Mouse (Mus musculus) heart, adult 11 months (tissue): ENCODE data around the gene Fam168b.
A peak's percentile ranks its signal among the peaks of the same experiment; 100 is the strongest.

Experiments used
- DNase-seq: peaks from one replicate; pipeline ENCODE4 v3.0.0; 2022

Fam168b gene

GRCm38 (mm10) chr1:34850343-34851136, 7.7 kb upstream of the Fam168b start:
- peak; percentile 94 for DNase-seq

- peak; percentile 99 for DNase-seq
Measured at GRCm38 (mm10) chr1:34849745-34850342, 7.0 kb upstream of the Fam168b start, which contains the start of gene Plekhb2. Gene Plekhb2, plus strand, starts transcription at chr1:34849976.

GRCm38 (mm10) chr1:34847070-34847469, 4.2 kb upstream of the Fam168b start:
- no peak for DNase-seq

DNA sequence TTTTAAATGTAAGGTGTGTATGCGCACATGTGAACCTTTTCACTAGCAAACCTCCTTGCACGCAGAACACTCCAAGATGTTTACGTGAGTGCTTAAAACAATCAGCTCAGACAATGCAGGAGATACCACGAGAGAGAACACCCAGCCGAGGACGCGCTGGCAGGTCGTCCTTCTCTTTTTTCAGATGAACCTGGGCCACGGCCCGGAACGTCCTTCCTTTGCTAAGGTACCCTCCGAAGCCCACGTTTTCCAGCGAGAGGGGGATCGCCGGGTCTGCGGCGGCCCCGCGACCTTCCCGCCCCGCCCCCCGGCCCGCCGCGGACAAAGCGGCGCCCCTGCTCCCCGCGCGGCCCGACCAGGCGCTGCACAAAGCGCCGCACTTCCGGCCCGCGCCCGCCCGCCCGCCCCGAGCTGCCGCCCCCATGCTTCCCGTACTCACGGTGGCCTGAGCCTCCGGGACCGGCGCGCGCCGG, 440 bp downstream of the Fam168b start:
- no peak for DNase-seq

DNA sequence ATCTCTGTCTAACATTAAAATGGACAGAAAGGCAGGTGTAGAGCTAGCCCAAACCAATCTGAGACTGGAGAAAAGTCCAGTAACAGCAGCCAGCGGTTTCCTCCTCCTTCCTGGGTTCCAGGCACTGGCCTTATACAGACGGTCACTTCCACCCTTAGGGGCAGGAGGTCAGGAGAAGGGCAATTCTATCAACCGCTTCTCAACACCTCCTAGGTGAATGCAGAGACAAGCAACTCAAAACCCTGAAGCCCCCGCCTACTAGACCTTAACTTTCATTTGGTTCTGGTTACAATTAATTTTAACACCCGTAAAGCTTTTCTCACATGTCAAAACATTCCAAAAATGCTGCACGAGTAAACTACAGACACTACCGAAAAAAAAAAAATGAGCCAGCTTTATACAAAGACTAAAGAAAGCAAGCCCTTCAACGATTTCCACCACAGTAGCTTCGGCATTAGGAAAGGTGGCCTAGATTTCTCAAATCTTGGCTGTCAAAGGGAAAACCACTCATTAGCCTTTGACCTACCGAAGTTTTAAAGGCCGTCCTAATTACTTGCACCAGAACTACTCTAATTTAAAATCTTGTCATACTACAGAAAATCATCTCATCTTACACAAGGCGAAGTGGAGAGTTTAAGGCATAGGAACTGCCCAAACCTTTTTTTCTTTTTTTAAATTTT, 1.0 kb downstream of the Fam168b start:
- DNase-seq = no peak

DNA sequence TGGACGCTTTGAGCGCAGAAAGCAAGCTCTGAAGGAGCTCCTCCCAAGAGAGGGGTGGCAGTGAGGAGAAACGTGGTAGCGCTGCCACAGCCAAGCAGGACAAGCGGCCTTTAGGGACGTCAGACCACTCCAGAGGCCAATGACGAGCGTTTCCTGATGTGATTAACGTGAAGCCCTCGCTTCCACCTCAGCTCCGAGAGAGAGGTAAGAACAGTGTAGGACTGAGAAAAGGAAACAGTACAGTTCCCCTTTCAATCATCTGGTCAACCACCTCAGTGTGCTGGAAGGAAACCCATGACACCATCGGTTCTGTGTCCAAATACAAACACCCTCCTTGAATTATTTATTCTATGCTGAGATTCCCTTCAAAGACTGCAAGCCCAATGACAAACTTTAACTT, 3.6 kb downstream of the Fam168b start:
- DNase-seq = no peak

DNA sequence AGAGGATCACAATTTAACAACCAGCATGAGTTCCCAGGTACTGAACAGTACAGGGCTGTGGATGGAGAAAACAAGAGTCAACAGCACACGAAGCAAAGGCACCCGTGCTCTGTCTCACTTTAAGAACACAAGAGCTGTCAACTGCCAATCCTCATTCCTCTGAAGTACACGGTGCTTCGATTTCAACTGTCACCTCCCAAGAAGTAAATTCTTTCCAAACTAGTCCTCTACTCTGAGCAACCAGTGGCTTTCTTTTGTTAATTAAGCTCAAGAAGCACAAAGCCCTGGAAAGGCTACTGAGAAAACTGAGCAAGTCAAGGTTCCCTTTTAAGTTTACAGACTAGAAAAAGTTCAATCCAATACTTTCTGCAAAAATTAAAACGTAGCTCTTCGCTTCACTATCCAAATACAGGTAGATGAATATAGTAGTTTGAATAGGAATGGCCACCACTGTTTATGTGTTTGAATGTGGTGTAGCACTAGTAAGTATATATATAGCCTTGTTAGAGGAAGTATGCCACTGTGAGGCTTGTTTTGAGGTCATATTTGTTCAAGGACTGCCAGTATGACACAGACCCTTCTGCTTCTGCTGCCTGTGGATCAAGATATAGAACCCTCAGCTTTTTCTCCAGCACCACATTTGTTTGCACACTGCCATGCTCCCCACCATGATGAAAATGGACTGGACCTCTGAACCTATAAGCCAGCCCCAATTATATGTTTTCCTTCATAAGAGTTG, 4.7 kb downstream of the Fam168b start:
- no peak for DNase-seq

- no peak for DNase-seq
Measured at GRCm38 (mm10) chr1:34834904-34835303, 8.0 kb downstream of the Fam168b start.

DNA sequence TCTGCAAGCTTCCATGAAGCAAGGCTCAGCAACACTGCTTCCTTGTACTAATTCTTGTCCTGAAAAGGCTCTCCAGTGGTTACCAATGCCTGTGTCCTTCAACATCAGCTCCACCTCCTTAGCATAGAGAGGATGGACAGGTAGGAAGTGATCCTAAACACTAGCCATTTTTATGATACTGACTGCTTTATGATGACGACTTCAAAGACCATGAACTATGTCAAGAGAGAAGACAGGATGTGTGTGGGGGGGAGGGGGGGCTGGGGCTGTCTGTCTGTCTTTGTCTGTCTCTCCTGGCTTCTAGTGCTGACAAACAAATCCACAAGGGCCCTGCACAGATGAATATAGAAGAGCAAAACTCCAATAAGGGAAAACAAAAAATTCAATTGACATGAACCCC, 11.5 kb downstream of the Fam168b start:
- DNase-seq = no peak

- no peak for DNase-seq
Measured at GRCm38 (mm10) chr1:34830934-34831333, 11.9 kb downstream of the Fam168b start.

DNA sequence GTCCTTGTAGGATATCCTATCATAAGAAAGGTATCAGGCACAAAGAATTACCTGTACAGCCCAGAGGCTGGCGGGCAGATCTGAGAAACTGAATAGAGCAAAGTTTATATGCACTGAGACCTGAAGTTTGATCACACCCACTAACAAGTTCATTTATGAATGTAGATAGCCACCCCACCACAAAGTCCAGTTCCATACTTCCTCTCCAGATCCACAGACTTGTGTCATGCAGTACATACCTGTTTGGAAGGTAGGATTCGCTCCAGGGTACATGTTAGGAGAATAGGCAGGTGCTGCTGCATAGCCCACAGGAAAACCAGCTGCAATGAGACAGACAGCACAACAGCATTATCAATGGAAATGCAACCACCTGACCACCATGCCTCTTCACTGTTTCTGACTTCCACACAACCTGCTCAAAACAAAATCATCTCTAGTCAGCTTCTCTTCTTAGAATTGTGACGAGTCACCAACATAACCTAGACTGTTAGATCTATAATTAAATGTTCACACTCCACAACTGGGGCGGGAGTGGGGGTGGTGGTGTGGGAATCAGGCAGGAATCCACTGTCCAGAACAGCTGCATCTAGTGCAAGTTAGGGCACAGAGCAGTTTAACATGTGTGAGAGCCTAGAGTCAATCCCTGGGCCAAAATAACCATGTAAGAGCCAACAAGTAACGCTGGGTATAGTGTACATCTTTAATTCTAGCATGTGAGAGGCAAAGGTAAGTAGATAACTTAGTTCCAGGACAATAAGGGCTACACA, 14.2 kb downstream of the Fam168b start:
- no peak for DNase-seq

- peak; percentile 96 for DNase-seq
Measured at GRCm38 (mm10) chr1:34827900-34828299, 15.0 kb downstream of the Fam168b start.

GRCm38 (mm10) chr1:34825909-34826308, 17.0 kb downstream of the Fam168b start:
- DNase-seq = no peak

DNA sequence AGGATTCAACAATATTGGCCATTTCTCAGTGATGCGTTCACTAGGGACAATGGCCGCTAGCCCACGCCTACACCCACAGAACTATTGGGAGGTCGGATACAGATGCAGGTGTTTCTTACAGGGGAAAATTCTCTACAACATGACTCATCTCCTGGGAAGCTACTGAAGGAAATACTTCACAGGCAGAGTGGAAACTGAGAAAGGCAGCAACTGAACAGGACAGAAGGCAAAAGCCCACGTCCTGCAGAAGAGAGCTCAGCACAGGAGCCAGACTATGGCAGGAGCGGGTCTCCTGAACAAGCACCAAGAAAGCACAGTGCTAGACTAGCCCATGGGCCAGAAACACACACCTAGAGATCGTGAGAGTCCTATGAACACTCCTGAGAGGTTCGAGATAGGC, 18.7 kb downstream of the Fam168b start:
- DNase-seq = no peak

- peak; percentile 91 for DNase-seq
Measured at GRCm38 (mm10) chr1:34823353-34823752, 19.5 kb downstream of the Fam168b start.

- no peak for DNase-seq
Measured at GRCm38 (mm10) chr1:34822746-34823145, 20.1 kb downstream of the Fam168b start.

DNA sequence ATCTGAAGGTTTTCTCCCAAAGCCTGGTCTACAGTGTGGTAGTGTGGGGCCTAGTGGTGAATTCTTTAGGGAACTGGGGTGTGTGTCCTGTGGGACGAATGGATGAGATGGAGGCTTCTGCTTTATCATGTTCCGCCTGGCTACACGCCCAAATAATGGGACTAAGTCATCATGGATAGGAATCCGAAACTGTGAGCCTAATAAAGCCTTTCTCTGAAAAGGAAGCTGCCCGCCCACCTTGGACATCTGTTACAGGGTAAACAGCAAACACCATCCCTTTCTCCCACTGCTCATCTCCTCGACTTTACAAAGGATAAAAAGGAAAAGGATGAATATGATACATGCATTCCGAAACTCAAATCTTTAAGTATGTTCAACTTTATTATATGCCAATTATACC, 20.9 kb downstream of the Fam168b start:
- no peak for DNase-seq

GRCm38 (mm10) chr1:34821411-34821810, 21.5 kb downstream of the Fam168b start:
- no peak for DNase-seq

DNA sequence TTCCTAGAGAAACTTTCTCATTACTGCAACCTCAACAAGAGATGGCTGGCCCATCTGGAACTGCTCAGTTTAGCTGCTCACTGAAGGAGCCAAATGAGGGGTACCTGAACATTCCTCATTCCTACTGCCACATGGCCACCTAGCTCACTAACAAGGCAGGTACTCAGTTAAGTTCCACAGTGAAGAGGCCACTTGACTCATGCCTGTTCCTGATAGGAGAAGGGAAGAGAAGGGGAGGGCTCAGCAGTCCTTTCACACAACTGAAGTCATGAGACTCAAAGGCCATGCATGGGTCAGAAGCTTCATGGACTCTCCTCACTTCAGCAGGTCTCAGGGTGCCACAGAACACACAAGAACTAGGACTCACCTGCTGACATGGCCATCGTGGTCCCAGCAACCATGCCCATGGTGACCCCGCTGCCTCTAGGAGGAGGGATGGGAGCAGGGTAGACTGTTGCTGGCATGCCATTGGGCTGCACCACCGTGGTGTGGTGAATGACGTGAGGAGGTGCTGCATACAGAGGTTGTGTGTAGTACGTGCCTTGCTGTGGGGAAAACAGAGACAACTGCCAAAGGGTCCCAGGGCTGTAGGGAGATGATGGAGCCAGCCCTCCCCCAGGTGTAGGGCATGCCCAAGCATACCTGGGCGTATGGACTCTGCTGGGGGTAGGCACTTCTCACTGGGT, 23.5 kb downstream of the Fam168b start:
- DNase-seq = peak; percentile 92

- DNase-seq = no peak
Measured at GRCm38 (mm10) chr1:34815843-34816242, 27.0 kb downstream of the Fam168b start.

DNA sequence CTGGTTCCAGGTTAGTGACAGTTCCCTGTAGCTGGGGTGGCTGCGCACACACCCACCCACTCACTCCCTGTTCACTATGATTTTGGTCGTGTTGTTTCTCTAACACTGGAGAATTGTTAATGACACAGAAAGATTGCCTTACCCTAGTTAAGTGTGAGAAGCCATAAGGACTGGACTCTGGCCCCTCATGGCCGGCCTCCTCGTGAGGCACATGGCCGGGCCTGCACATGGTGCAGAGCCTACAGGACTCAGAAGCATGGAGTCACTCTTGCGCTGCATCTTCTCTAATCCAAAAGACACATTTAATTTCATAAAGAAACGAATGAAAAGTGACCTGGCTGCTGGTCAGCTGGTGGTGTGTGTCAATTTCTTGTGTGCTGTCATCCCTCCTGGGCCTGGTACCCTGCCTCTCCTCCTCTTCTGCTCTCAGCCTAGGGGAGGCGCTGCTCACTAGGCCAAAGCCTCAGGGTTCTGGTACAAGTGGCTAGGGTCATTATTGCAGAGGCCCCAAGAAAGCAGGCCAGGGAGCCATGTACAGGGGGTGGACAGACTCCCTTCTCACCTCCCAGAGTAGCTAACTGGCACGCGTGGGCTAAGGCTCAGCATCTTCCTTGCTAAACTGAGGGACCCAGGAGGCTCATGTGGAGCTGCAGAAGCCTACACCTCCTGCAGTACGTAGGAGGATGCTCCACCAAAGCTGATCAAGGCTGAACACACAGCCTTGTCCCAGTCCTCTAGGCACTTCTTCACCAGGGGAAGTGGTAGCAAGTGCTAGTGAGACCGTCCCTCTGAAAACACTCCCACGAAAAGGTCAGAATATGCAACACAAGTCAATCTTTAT, 30.2 kb downstream of the Fam168b start:
- no peak for DNase-seq
